Comparison of ENCODE assay signal across 8 mouse cellular contexts in the genomic region with DNA sequence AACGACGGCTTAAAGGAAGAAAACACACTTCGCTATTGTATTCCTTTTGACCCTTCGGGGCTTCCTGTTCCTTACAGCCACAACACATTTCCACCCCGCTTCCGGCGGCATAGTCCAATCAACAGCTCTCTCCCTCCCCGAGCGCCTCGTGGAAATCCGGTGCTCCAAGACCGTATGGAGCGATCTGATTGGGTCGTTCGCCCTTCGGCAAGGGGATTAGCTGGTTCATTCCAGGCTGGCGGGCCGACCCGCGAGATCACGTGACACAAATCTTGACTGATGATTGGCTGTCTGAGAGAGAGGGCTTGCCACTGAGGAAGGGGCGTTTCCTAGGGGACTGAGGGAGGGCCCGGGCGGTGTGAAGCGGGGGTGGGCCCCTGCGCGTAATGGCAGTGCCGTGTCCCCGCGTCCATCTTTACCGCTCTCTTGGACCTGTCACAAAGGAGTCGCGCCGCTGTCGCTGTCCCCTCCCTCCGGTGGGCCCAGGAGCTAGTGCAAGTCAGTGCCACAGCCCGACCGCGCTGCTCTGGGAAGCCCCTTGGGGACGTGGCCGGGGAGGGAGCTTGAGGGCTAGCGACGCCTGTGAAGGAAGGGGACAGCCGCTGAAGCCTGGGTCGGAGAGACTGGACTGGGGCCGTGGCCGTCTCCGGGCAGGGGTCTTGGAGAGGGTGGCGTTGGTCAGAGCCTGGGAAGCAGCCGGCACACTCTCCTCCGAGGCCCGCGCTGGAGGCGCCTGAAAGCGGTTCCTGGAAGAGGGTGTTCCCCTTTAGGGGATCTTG. TPM values are rescaled to one million over a fixed set of nuclear protein-coding genes. Genes with fewer than 3 reads are reported as not detected.
DNase-seq lines count a peak whose midpoint lies in the region; ATAC-seq lines count a peak whose summit lies in the region.

A gene (plus strand): TSS at position 331 of the 779 bp plus-strand sequence.
A gene (minus strand): TSS at position 391 of the 779 bp plus-strand sequence.

- H3K4me1 ChIP-seq in hindbrain, embryonic 11.5 days (replicated peaks; ENCODE audit: control insufficient read depth, insufficient read depth, low read length): 0 out of 2 replicates have a peak, but pooled peaks cover 2% of the 10 kb centered on the region

- H3K36me3 ChIP-seq in hindbrain, embryonic 11.5 days (ENCODE audit: control insufficient read depth, insufficient read depth, low read length): no peaks in the 10 kb centered on the region

- under 1% methylated on average over 55 of the region's 55 CpGs for WGBS in hindbrain, embryonic 11.5 days

- peak within 1 kb of the TSS; percentile 90 for H3K27ac ChIP-seq in hindbrain, embryonic 11.5 days (ENCODE audit: low read depth, low read length)

- DNase-seq in Muller cell, postnatal 12 days (ENCODE audit: inconsistent ontology term): peak; percentile 100
- peak; percentile 100 for DNase-seq in cerebellum, adult 9-11 months
- DNase-seq in frontal cortex, adult 2 months (ENCODE audit: extremely low spot score in 1 of 2, low spot score in 1 of 2): peak; percentile 100
- peak; percentile 99 for DNase-seq in hindbrain, embryonic 11.5 days (ENCODE audit: low spot score)
- DNase-seq in layer of hippocampus, postnatal 10 days (ENCODE audit: low spot score in 2 of 2): peak; percentile 100
- DNase-seq in lung, postnatal 10 days: peak; percentile 100
- DNase-seq in ovary, postnatal 36 days (ENCODE audit: low spot score): peak; percentile 98
- DNase-seq in thymus, postnatal 25 days: peak; percentile 100

- H3K4me2 ChIP-seq in hindbrain, embryonic 11.5 days (replicated peaks; ENCODE audit: low read depth, low read length): peak within 1 kb of the TSS; percentile 91

- H3K9ac ChIP-seq in hindbrain, embryonic 11.5 days (ENCODE audit: low read depth, low read length): peak within 1 kb of the TSS; percentile 96

- peak within 1 kb of the TSS; percentile 97 for H3K4me3 ChIP-seq in hindbrain, embryonic 11.5 days (ENCODE audit: low read depth, low read length)

- peak; percentile 100 for ATAC-seq in hindbrain, embryonic 11.5 days (ENCODE audit: low FRiP score)

- no peaks in the 10 kb centered on the region for H3K9me3 ChIP-seq in hindbrain, embryonic 11.5 days (ENCODE audit: control insufficient read depth, low read length)

- no peaks in the 10 kb centered on the region for H3K27me3 ChIP-seq in hindbrain, embryonic 11.5 days (ENCODE audit: control insufficient read depth, insufficient read depth, low read length)

RNA-seq across cellular contexts. Expression of the first gene that starts in this region (rescaled TPM):
- polyA plus RNA-seq in frontal cortex, adult 2 months (2012; rRNA removed): 17.9 and 18.6 TPM in 2 replicates
- polyA plus RNA-seq in hindbrain, embryonic 11.5 days (2014; fragmentation: Nextera tagmentation; extraction: Ambion mirVana): 45.5 and 50.4 TPM in 2 replicates
- total RNA-seq in layer of hippocampus, postnatal 10 days (2021): 10 to 100 TPM; 32.6 to 38.7 TPM

RNA-seq across cellular contexts. Expression of the second gene that starts in this region (rescaled TPM):
- polyA plus RNA-seq in frontal cortex, adult 2 months (2012; rRNA removed): 54.5 and 63.2 TPM in 2 replicates
- polyA plus RNA-seq in hindbrain, embryonic 11.5 days (2014; fragmentation: Nextera tagmentation; extraction: Ambion mirVana): 110 TPM in 2 replicates
- total RNA-seq in layer of hippocampus, postnatal 10 days (2021): 10 to 100 TPM; 37.5 to 42.9 TPM

Comparison
In these comparisons a context has a peak if more than half of its experiments do, and no peak if none do; other contexts are left out.
1. Peak in every context shown above with its lines: DNase-seq, ATAC-seq, H3K4me3 ChIP-seq and H3K27ac ChIP-seq.